Comparison of ENCODE assay signal across 8 mouse cellular contexts in the genomic region with DNA sequence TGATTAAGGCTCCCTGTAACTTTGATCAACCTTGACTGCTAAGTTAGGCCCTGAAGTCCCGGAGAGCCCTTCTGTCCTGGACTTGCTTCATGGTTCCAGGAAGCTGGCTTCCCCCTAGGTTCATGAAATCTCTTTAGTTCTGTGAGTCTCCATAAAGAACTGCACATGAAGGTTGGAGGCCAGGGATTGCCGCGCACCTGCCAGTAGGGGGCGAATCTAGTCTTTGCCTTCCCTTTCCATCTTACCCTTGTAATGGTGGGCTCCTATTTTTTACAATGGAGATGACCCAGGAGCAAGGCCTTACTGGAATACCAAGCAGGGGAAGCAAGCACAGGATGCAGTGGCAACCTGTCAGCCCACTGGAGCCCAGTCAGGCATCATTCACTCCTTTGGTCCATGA. TPM values are rescaled to one million over a fixed set of nuclear protein-coding genes. Genes with fewer than 3 reads are reported as not detected.
A peak's percentile ranks its signal among the peaks of the same experiment; 100 is the strongest.
DNase-seq lines count a peak whose midpoint lies in the region; ATAC-seq and TF ChIP-seq lines count a peak whose summit lies in the region.

No protein-coding gene starts in this region.

- no peak overlapping the region for H3K9ac ChIP-seq in liver, embryonic 12.5 days
- H3K9ac ChIP-seq in liver, embryonic 13.5 days = no peak overlapping the region
- H3K9ac ChIP-seq in stomach, postnatal 0 days (ENCODE audit: low read length) = no peak overlapping the region

- TF ChIP-seq CTCF in stomach, postnatal 0 days (IDR thresholded peaks at IDR 0.05; ENCODE audit: low read depth) = peak; percentile 71

- no peaks in the 10 kb centered on the region for H3K9me3 ChIP-seq in liver, embryonic 12.5 days (replicated peaks)
- H3K9me3 ChIP-seq in liver, embryonic 13.5 days (replicated peaks) = no peaks in the 10 kb centered on the region
- no peaks in the 10 kb centered on the region for H3K9me3 ChIP-seq in stomach, postnatal 0 days (ENCODE audit: control insufficient read depth, low read length)

- H3K4me1 ChIP-seq in liver, embryonic 12.5 days = no peaks in the 10 kb centered on the region
- H3K4me1 ChIP-seq in liver, embryonic 13.5 days (replicated peaks) = no peaks in the 10 kb centered on the region
- H3K4me1 ChIP-seq in stomach, postnatal 0 days (replicated peaks; ENCODE audit: control insufficient read depth, insufficient read depth) = no peaks in the 10 kb centered on the region

- no peak overlapping the region for H3K4me3 ChIP-seq in liver, embryonic 12.5 days
- H3K4me3 ChIP-seq in liver, embryonic 13.5 days (replicated peaks) = no peak overlapping the region
- no peak overlapping the region for H3K4me3 ChIP-seq in stomach, postnatal 0 days (ENCODE audit: low read depth, low read length)

- H3K4me2 ChIP-seq in liver, embryonic 12.5 days = no peak overlapping the region
- H3K4me2 ChIP-seq in liver, embryonic 13.5 days = no peak overlapping the region
- H3K4me2 ChIP-seq in stomach, postnatal 0 days (replicated peaks; ENCODE audit: low read depth) = no peak overlapping the region

- TF ChIP-seq EP300 in stomach, postnatal 0 days (optimal IDR thresholded peaks at IDR 0.05) = no peak

- ATAC-seq in liver, embryonic 12.5 days = no peak
- no peak for ATAC-seq in liver, embryonic 13.5 days (ENCODE audit: low read depth)
- no peak for ATAC-seq in stomach, postnatal 0 days (ENCODE audit: low FRiP score, low TSS enrichment)

- H3K27me3 ChIP-seq in liver, embryonic 12.5 days (replicated peaks) = no peaks in the 10 kb centered on the region
- no peaks in the 10 kb centered on the region for H3K27me3 ChIP-seq in liver, embryonic 13.5 days
- H3K27me3 ChIP-seq in stomach, postnatal 0 days (ENCODE audit: control insufficient read depth, insufficient read depth, low read length) = no peaks in the 10 kb centered on the region

- no peaks in the 10 kb centered on the region for H3K36me3 ChIP-seq in liver, embryonic 12.5 days
- H3K36me3 ChIP-seq in liver, embryonic 13.5 days = no peaks in the 10 kb centered on the region
- H3K36me3 ChIP-seq in stomach, postnatal 0 days (ENCODE audit: control insufficient read depth, insufficient read depth, low read length) = no peaks in the 10 kb centered on the region

- no peak overlapping the region for H3K27ac ChIP-seq in liver, embryonic 12.5 days
- no peak overlapping the region for H3K27ac ChIP-seq in liver, embryonic 13.5 days
- H3K27ac ChIP-seq in stomach, postnatal 0 days (replicated peaks) = no peak overlapping the region

- DNase-seq in adrenal gland, postnatal 10 days = peak; percentile 54
- no peak for DNase-seq in adrenal gland, adult 2 months
- peak; percentile 42 for DNase-seq in liver
- peak; percentile 14 for DNase-seq in liver, embryonic 13.5 days
- no peak for DNase-seq in stomach, postnatal 0 days (ENCODE audit: low spot score)
- DNase-seq in ovary, postnatal 10 days (ENCODE audit: low spot score) = no peak
- no peak for DNase-seq in testis, postnatal 10 days (ENCODE audit: low spot score)

- WGBS in liver, embryonic 12.5 days (ENCODE audit: insufficient replicate concordance) = 29% methylated on average over 4 of the region's 4 CpGs
- WGBS in liver, embryonic 13.5 days (ENCODE audit: insufficient replicate concordance) = 28% methylated on average over 4 of the region's 4 CpGs
- WGBS in stomach, postnatal 0 days = 36% methylated on average over 4 of the region's 4 CpGs

RNA-seq across cellular contexts. Expression of gene Bag3, which starts 40.0 kb away (rescaled TPM):
- total RNA-seq in adrenal gland, postnatal 10 days (2021) = 100 to 1,000 TPM in 1 of 2 experiments, 10 to 100 TPM in 1; 77.1 to 125 TPM
- total RNA-seq in adrenal gland, adult 2 months (2021) = 100 to 1,000 TPM; 143 to 425 TPM
- polyA plus RNA-seq in adrenal gland, adult 2 months (2012; rRNA removed) = 196 and 360 TPM in 2 replicates
- 5.5 TPM in 2 replicates for polyA plus RNA-seq in liver, embryonic 12.5 days (2016; fragmentation: Nextera tagmentation; extraction: Ambion mirVana)
- polyA plus RNA-seq in liver, embryonic 13.5 days (2015; fragmentation: Nextera tagmentation; extraction: Ambion mirVana) = 3.3 and 3.9 TPM in 2 replicates
- polyA plus RNA-seq in stomach, postnatal 0 days (2015; fragmentation: Nextera tagmentation; extraction: Ambion mirVana) = 17.7 and 19.2 TPM in 2 replicates

RNA-seq across cellular contexts. Expression of gene Inpp5f, which starts 47.8 kb away (rescaled TPM):
- 10 to 100 TPM; 19.7 to 28.0 TPM for total RNA-seq in adrenal gland, postnatal 10 days (2021)
- total RNA-seq in adrenal gland, adult 2 months (2021) = 10 to 100 TPM; 18.2 to 21.7 TPM
- 10.7 and 10.9 TPM in 2 replicates for polyA plus RNA-seq in adrenal gland, adult 2 months (2012; rRNA removed)
- polyA plus RNA-seq in liver, embryonic 12.5 days (2016; fragmentation: Nextera tagmentation; extraction: Ambion mirVana) = 9.3 and 10.2 TPM in 2 replicates
- polyA plus RNA-seq in liver, embryonic 13.5 days (2015; fragmentation: Nextera tagmentation; extraction: Ambion mirVana) = 6.9 and 7.4 TPM in 2 replicates
- polyA plus RNA-seq in stomach, postnatal 0 days (2015; fragmentation: Nextera tagmentation; extraction: Ambion mirVana) = 12.3 and 12.4 TPM in 2 replicates

Comparison
In these comparisons a context has a peak if more than half of its experiments do, and no peak if none do; other contexts are left out.
1. DNase-seq: peak in adrenal gland, postnatal 10 days (single experiment), liver (single experiment) and liver, embryonic 13.5 days (single experiment); none in adrenal gland, adult 2 months (single experiment), stomach, postnatal 0 days (single experiment), ovary, postnatal 10 days (single experiment) and testis, postnatal 10 days (single experiment).